In genomic region chr13:21940811-21941321, GRCm38 (mm10) we compare ENCODE assay signal across 8 mouse cellular contexts. TPM values are rescaled to one million over a fixed set of nuclear protein-coding genes. Genes with fewer than 3 reads are reported as not detected.
DNase-seq lines count a peak whose midpoint lies in the region; ATAC-seq lines count a peak whose summit lies in the region.

No protein-coding gene starts in this region.

- no peaks in the 10 kb centered on the region for H3K9me3 ChIP-seq in erythroblast, embryonic 14.5 days (ENCODE audit: control insufficient read depth, low read length)
- H3K9me3 ChIP-seq in embryonic facial prominence, embryonic 14.5 days (ENCODE audit: control insufficient read depth, low read length): no peaks in the 10 kb centered on the region
- no peaks in the 10 kb centered on the region for H3K9me3 ChIP-seq in limb, embryonic 13.5 days
- H3K9me3 ChIP-seq in midbrain, embryonic 14.5 days (ENCODE audit: control insufficient read depth, low read length): no peaks in the 10 kb centered on the region

- peak overlapping the region; percentile 62 for H3K4me3 ChIP-seq in erythroblast, embryonic 14.5 days (replicated peaks)
- H3K4me3 ChIP-seq in embryonic facial prominence, embryonic 14.5 days (ENCODE audit: low read depth, low read length): peak overlapping the region; percentile 58
- H3K4me3 ChIP-seq in limb, embryonic 13.5 days: peak overlapping the region; percentile 53
- H3K4me3 ChIP-seq in midbrain, embryonic 14.5 days (replicated peaks; ENCODE audit: low read depth, low read length): peak overlapping the region; percentile 43

- peak; percentile 88 for DNase-seq in embryonic facial prominence, embryonic 14.5 days (ENCODE audit: low spot score)
- peak; percentile 66 to 87 for DNase-seq in heart, adult 9 months (ENCODE audit: low spot score in 2 of 2)
- peak; percentile 88 for DNase-seq in kidney, adult 9 months
- DNase-seq in midbrain, embryonic 14.5 days: peak; percentile 84
- DNase-seq in spleen, adult 12 weeks (ENCODE audit: low spot score): peak; percentile 57

- H3K27ac ChIP-seq in embryonic facial prominence, embryonic 14.5 days (replicated peaks; ENCODE audit: low read depth, low read length): peak overlapping the region; percentile 68
- H3K27ac ChIP-seq in limb, embryonic 13.5 days: peak overlapping the region; percentile 22; the same call in 1 of the 2 replicates
- no peak overlapping the region for H3K27ac ChIP-seq in midbrain, embryonic 14.5 days (replicated peaks; ENCODE audit: low read depth, low read length)

- 0% methylated on average over 16 of the region's 16 CpGs for whole genome bisulfite sequencing in embryonic facial prominence, embryonic 14.5 days
- WGBS in limb, embryonic 13.5 days: under 1% methylated on average over 16 of the region's 16 CpGs
- WGBS in midbrain, embryonic 14.5 days: under 1% methylated on average over 16 of the region's 16 CpGs

- H3K4me2 ChIP-seq in embryonic facial prominence, embryonic 14.5 days (ENCODE audit: low read depth, low read length): peak overlapping the region; percentile 64
- H3K4me2 ChIP-seq in limb, embryonic 13.5 days (replicated peaks): peak overlapping the region; percentile 68
- H3K4me2 ChIP-seq in midbrain, embryonic 14.5 days (ENCODE audit: low read length): peak overlapping the region; percentile 57

- H3K4me1 ChIP-seq in erythroblast, embryonic 14.5 days (ENCODE audit: control insufficient read depth): peaks cover 48% of the 10 kb centered on the region
- H3K4me1 ChIP-seq in embryonic facial prominence, embryonic 14.5 days (ENCODE audit: control insufficient read depth, insufficient read depth, low read length): peaks cover 4% of the 10 kb centered on the region; the same call in 1 of the 2 replicates
- peaks cover under 1% of the 10 kb centered on the region; the same call in 1 of the 2 replicates for H3K4me1 ChIP-seq in limb, embryonic 13.5 days
- H3K4me1 ChIP-seq in midbrain, embryonic 14.5 days (ENCODE audit: control insufficient read depth, insufficient read depth, low read length): no peaks in the 10 kb centered on the region

- peak overlapping the region; percentile 65 for H3K9ac ChIP-seq in embryonic facial prominence, embryonic 14.5 days (ENCODE audit: low read depth, low read length)
- H3K9ac ChIP-seq in limb, embryonic 13.5 days: peak overlapping the region; percentile 63
- H3K9ac ChIP-seq in midbrain, embryonic 14.5 days (replicated peaks; ENCODE audit: low read length): peak overlapping the region; percentile 35

- ATAC-seq in erythroblast, adult 5-6 weeks (replicated peaks; ENCODE audit: low FRiP score, poor library complexity, severe bottlenecking): no peak
- peak; percentile 64 for ATAC-seq in embryonic facial prominence, embryonic 14.5 days (ENCODE audit: low read depth)
- peak; percentile 46 for ATAC-seq in limb, embryonic 13.5 days (ENCODE audit: low FRiP score, low read depth)
- no peak for ATAC-seq in midbrain, embryonic 14.5 days (ENCODE audit: low FRiP score, low TSS enrichment)

- H3K27me3 ChIP-seq in erythroblast, embryonic 14.5 days (ENCODE audit: control insufficient read depth): peaks cover 3% of the 10 kb centered on the region
- H3K27me3 ChIP-seq in embryonic facial prominence, embryonic 14.5 days (replicated peaks; ENCODE audit: control insufficient read depth, insufficient read depth, low read length): no peaks in the 10 kb centered on the region
- no peaks in the 10 kb centered on the region for H3K27me3 ChIP-seq in limb, embryonic 13.5 days
- peaks cover 14% of the 10 kb centered on the region; the same call in 1 of the 2 replicates for H3K27me3 ChIP-seq in midbrain, embryonic 14.5 days (ENCODE audit: control insufficient read depth, insufficient read depth, low read length)

- H3K36me3 ChIP-seq in erythroblast, embryonic 14.5 days (ENCODE audit: control insufficient read depth): no peaks in the 10 kb centered on the region
- H3K36me3 ChIP-seq in embryonic facial prominence, embryonic 14.5 days (ENCODE audit: control insufficient read depth, insufficient read depth, low read length): no peaks in the 10 kb centered on the region
- H3K36me3 ChIP-seq in limb, embryonic 13.5 days: no peaks in the 10 kb centered on the region
- no peaks in the 10 kb centered on the region for H3K36me3 ChIP-seq in midbrain, embryonic 14.5 days (ENCODE audit: control insufficient read depth, insufficient read depth, low read length)

RNA-seq across cellular contexts. Expression of gene Zfp184, which starts 4.0 kb away (rescaled TPM):
- not detected in 2 replicates for polyA plus RNA-seq in erythroblast, embryonic 14.5 days (2012)
- 0.19 and 2.9 TPM in 2 replicates for total RNA-seq in erythroblast, adult 5-6 weeks (2015; ENCODE audit: low replicate concordance)
- total RNA-seq in erythroblast, adult 5-6 weeks (2017; ENCODE audit: low replicate concordance): 0.34 and 2.5 TPM in 2 replicates
- polyA plus RNA-seq in embryonic facial prominence, embryonic 14.5 days (2014; fragmentation: Nextera tagmentation; extraction: Ambion mirVana): 7.6 and 8.9 TPM in 2 replicates
- 18.3 and 20.2 TPM in 2 replicates for polyA plus RNA-seq in limb, embryonic 13.5 days (2015; fragmentation: Nextera tagmentation; extraction: Ambion mirVana)
- 16.8 and 18.2 TPM in 2 replicates for polyA plus RNA-seq in midbrain, embryonic 14.5 days (2014; fragmentation: Nextera tagmentation; extraction: Ambion mirVana)

RNA-seq across cellular contexts. Expression of gene Pom121l2, which starts 40.1 kb away (rescaled TPM):
- polyA plus RNA-seq in erythroblast, embryonic 14.5 days (2012): not detected in 2 replicates
- not detected in 2 replicates for total RNA-seq in erythroblast, adult 5-6 weeks (2015; ENCODE audit: low replicate concordance)
- not detected in 2 replicates for total RNA-seq in erythroblast, adult 5-6 weeks (2017; ENCODE audit: low replicate concordance)
- polyA plus RNA-seq in embryonic facial prominence, embryonic 14.5 days (2014; fragmentation: Nextera tagmentation; extraction: Ambion mirVana): 0.11 and 0.13 TPM in 2 replicates
- 0.37 and 0.38 TPM in 2 replicates for polyA plus RNA-seq in limb, embryonic 13.5 days (2015; fragmentation: Nextera tagmentation; extraction: Ambion mirVana)
- polyA plus RNA-seq in midbrain, embryonic 14.5 days (2014; fragmentation: Nextera tagmentation; extraction: Ambion mirVana): not detected in 2 replicates

Comparison
In these comparisons a context has a peak if more than half of its experiments do, and no peak if none do; other contexts are left out.
1. ATAC-seq: peak in embryonic facial prominence, embryonic 14.5 days (single experiment) and limb, embryonic 13.5 days (single experiment); none in erythroblast, adult 5-6 weeks (single experiment) and midbrain, embryonic 14.5 days (single experiment).
2. Peak in every context shown above with its lines, with median percentiles within 50 percentile points of each other: H3K4me3 ChIP-seq, DNase-seq, H3K4me2 ChIP-seq and H3K9ac ChIP-seq.